Mouse (Mus musculus) liver, embryonic 13.5 days (tissue): ENCODE results near the gene Map1lc3b. TPM values are rescaled to one million over a fixed set of nuclear protein-coding genes. Genes with fewer than 3 reads are reported as not detected.

Source experiments
- ATAC-seq: fragments of 200-750 bp; cut with Nextera tagmentation; 2 replicates; pipeline ENCODE4 v1.8.0; 2017; ENCODE audit warnings: low read depth, mild to moderate bottlenecking, moderate number of reproducible peaks, moderate library complexity
- DNase-seq: peaks from one replicate; pipeline ENCODE4 v3.0.0; 2022
- H3K27ac ChIP-seq: fragments of 300-500 bp; sonication (generic); 2 replicates; pipeline ENCODE4 v1.5.1; 2015; ENCODE audit warnings: moderate library complexity, mild to moderate bottlenecking, inconsistent platforms
- H3K27me3 ChIP-seq: fragments of 300-500 bp; sonication (generic); 2 replicates; pipeline ENCODE4 v1.6.1; 2015; ENCODE audit warnings: mild to moderate bottlenecking, inconsistent platforms
- H3K36me3 ChIP-seq: fragments of 300-500 bp; sonication (generic); 2 replicates; pipeline ENCODE4 v1.6.1; 2015; ENCODE audit warnings: mild to moderate bottlenecking, inconsistent platforms
- H3K4me1 ChIP-seq: fragments of 300-500 bp; sonication (generic); replicated peaks from 2 replicates; pipeline ENCODE4 v1.6.1; 2015; ENCODE audit warnings: inconsistent platforms
- H3K4me2 ChIP-seq: fragments of 300-500 bp; sonication (generic); 2 replicates; pipeline ENCODE4 v1.6.1; 2015; ENCODE audit warnings: inconsistent platforms, mild to moderate bottlenecking, moderate library complexity
- H3K4me3 ChIP-seq: fragments of 300-500 bp; sonication (generic); replicated peaks from 2 replicates; pipeline ENCODE4 v1.5.1; 2015; ENCODE audit warnings: mild to moderate bottlenecking, inconsistent platforms
- H3K9ac ChIP-seq: fragments of 300-500 bp; sonication (generic); 2 replicates; pipeline ENCODE4 v1.6.1; 2015; ENCODE audit warnings: mild to moderate bottlenecking, inconsistent platforms
- H3K9me3 ChIP-seq: fragments of 300-500 bp; sonication (generic); replicated peaks from 2 replicates; pipeline ENCODE4 v1.6.1; 2016; ENCODE audit warnings: inconsistent platforms
- WGBS: fragments of 180-500 bp; shearing (Covaris S2); methylation state at CpG from one replicate; pipeline ENCODE4 v1.1.7; 2015; ENCODE audit not compliant: insufficient replicate concordance; 5-methylcytosine and 5-hydroxymethylcytosine counted together
- polyA plus RNA-seq: library from polyadenylated mRNA; unstranded; fragments of >200 nt; fragmentation: Nextera tagmentation; extraction: Ambion mirVana; gene quantifications from 2 replicates; pipeline ENCODE4 v1.2.1, GENCODE M21; 2015

Gene Map1lc3b
- polyA plus RNA-seq, 1 experiment from 2014 or later = 135 TPM

DNA sequence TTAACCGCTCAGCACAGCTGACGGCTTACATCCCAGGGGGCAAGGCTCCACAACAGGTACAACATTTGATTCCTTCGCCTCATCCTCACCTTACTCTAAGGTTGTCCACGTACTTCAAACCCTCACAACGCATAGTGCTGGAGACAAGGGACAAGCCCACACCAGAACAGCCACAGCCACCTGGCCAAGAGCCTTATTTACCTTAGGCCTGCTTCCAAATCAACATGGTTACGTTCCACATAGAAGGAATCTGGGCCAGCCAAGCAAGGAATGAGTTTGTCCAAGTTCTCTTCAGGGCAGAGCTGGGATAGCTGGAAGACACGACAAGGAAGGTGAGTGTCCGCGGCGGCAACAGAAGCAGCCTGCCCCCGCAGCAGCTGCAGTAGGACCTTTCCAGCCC lies 19.8 kb downstream of the Map1lc3b start:
- H3K4me3 ChIP-seq = no peak overlapping the region
- WGBS = 83% methylated on average over 11 of the region's 11 CpGs
- ATAC-seq (no peak), DNase-seq (no peak)
- H3K9me3 ChIP-seq = no peaks in the 10 kb centered on the region
- no peak overlapping the region for H3K4me2 ChIP-seq
- no peaks in the 10 kb centered on the region for H3K27me3 ChIP-seq
- H3K36me3 ChIP-seq = peaks cover 6% of the 10 kb centered on the region
- no peak overlapping the region for H3K27ac ChIP-seq
- no peaks in the 10 kb centered on the region for H3K4me1 ChIP-seq
- H3K9ac ChIP-seq = no peak overlapping the region

DNA sequence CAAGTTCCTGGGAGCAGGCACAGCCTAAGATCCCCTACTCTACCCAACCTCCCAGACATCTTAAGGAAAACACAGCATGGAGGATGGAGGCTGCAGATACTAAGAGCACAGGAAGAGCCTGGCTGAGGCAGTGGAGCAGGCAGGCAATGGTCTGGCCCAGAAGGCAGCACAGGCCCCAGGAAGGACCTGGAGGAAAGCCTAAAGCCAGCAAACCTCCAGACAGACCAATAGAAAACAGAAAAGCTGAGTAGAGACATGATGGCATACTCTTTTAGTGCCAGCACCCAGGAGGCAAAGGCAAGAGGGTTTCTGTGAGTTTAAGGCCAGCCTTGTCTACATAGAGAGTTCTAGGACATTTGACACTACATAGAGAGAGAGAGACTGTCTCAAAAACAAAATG lies 23.3 kb downstream of the Map1lc3b start:
- H3K27ac ChIP-seq = no peak overlapping the region
- no peak for ATAC-seq
- no peaks in the 10 kb centered on the region for H3K27me3 ChIP-seq
- no peak overlapping the region for H3K9ac ChIP-seq
- H3K4me3 ChIP-seq = no peak overlapping the region
- H3K4me2 ChIP-seq = no peak overlapping the region
- DNase-seq = no peak
- H3K9me3 ChIP-seq = no peaks in the 10 kb centered on the region
- no peaks in the 10 kb centered on the region for H3K36me3 ChIP-seq
- H3K4me1 ChIP-seq = no peaks in the 10 kb centered on the region

DNA sequence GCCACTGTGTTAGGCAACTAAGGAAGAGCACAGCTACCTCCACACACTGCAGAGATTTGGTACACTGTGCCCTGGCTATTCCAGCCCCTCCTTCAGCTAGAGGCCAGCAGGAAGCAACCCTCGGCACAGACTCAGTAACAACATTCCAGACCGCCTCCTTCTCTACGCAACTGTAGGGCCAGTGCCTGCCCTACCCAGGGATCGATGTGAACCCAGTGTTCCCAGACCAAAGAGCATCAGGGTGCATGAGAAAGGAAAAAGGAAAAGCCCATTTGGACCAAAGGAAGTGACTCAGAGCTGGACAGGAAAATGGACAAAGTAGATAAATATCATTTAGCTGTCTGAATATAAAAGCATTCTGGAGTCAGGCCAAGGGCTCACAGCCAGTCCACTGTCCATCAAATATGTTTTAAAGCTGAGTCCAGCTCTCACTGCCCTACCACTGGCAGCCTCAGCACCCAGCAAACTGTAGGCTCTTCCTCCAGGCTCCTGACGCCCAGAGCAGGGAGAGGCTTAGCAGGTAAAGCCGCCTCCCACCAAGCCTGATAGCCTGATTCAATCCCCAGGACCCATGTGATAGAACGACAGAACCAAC lies 29.3 kb downstream of the Map1lc3b start:
- Histone ChIP-seq H3K36me3 (no peaks in the 10 kb centered on the region), H3K9ac (no peak overlapping the region), H3K4me1 (peaks cover 8% of the 10 kb centered on the region; the same call in 1 of the 2 replicates), H3K9me3 (no peaks in the 10 kb centered on the region), H3K4me3 (no peak overlapping the region), H3K27ac (peak overlapping the region; percentile 53; the same call in 1 of the 2 replicates), H3K4me2 (no peak overlapping the region), H3K27me3 (no peaks in the 10 kb centered on the region)
- 37% methylated on average over 7 of the region's 7 CpGs for WGBS
- peak; percentile 66 for ATAC-seq
- no peak for DNase-seq

DNA sequence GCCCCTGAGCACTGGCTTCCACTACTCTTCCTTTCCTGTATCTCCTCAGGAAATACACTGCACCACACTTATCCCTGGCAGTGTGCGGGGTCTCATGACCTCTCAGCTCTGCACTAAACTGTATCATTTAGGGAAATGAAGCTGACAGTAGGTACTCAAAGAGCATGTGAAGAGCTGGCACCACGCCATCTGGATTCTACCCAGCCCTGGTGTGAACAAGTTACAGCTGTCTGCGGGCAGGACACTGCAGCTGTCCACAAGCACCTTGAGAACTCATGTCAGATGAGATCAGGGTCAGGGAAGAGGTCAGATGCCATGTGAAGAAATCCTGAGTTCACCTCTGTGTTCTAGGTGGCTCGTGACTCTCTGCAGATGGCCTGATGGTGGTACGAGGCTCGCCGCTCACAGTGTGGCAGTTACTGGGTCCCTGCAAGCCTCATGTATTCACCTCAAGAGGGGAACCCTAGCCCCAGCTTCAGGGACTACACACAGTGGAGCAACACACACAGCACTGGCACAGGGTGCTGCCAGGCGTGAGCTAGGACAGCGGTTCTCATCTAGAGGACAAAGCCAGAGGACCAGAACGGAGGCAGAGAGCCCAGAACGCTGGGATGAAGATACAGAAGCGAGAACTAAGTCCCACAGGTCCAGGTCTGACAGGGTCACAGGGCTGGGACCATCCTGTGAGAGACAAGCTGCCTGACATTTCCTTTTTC lies 30.8 kb downstream of the Map1lc3b start:
- ATAC-seq = no peak
- peaks cover 12% of the 10 kb centered on the region for H3K4me1 ChIP-seq

DNA sequence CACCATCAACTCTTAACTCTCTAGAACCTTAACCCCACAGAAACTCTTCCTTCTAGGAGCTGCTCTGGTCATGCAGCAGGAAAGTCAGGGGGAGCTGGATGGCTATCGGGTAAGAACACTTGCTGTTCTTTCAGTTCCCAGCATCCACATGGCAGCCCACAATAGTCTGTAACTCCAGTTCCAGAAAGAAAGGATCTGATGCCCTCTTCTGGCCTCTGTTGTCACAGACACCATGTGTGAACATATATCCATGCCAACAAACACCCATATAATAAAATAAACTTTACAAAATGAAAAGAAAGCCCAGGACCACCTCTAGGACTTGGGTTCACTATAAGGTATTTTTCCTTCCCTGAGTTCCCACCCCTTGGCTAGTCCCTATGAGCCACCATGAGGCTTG lies 31.7 kb downstream of the Map1lc3b start:
- WGBS = 32% methylated on average over 1 of the region's 1 CpGs
- ATAC-seq (no peak), DNase-seq (no peak)
- Histone ChIP-seq H3K4me1 (peaks cover 12% of the 10 kb centered on the region), H3K4me3 (no peak overlapping the region), H3K27me3 (no peaks in the 10 kb centered on the region), H3K36me3 (no peaks in the 10 kb centered on the region), H3K4me2 (no peak overlapping the region), H3K9me3 (no peaks in the 10 kb centered on the region), H3K9ac (no peak overlapping the region), H3K27ac (no peak overlapping the region)

More for the DNA sequence above, 30.8 kb downstream of the Map1lc3b start:
- Histone ChIP-seq H3K4me2 (no peak overlapping the region), H3K27me3 (no peaks in the 10 kb centered on the region), H3K36me3 (no peaks in the 10 kb centered on the region), H3K4me3 (no peak overlapping the region), H3K27ac (no peak overlapping the region), H3K9me3 (no peaks in the 10 kb centered on the region), H3K9ac (no peak overlapping the region)
- DNase-seq = no peak
- 63% methylated on average over 12 of the region's 12 CpGs for WGBS

DNA sequence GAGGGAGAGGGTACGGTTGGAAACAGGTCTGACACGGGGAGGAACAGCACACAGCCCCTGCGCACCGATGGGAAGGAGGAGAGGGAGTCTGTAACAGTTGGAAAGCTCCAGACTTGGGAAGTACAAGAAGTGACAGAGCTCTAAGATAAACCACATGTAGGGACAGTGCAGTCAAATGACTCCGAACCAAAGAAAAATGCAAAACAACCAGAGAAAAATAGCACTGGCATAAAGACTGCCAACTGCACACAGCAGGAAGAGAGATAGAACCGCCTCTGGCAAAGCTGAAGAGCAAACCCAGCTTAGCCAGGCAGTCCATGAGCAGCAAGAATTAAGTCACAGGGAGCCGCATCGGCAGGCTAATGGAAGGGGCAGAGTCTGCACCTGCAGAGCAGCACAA lies 32.9 kb downstream of the Map1lc3b start:
- 67% methylated on average over 8 of the region's 8 CpGs for WGBS
- no peak overlapping the region for H3K4me3 ChIP-seq
- no peak for ATAC-seq

DNA sequence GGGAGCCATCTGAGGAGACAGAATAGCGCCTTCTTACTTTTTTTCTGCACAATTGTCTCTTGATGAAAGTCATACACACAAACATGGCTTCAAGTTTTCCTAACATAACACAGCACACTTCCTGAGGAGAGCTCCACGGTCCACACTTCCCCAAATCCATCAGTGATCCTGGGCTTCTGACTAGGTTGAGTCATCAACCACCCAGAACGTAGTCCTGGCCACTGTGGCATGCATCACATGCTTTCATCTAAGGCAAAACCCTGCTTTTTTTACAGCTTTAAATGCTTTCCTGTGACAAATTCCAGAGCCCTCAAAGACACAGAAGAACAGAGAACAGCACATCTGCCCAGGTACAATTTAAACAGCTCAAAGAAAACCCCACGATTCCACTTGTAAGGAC lies 38.5 kb downstream of the Map1lc3b start:
- no peak overlapping the region for H3K27ac ChIP-seq

More for the DNA sequence above, 32.9 kb downstream of the Map1lc3b start:
- no peak overlapping the region for H3K27ac ChIP-seq
- no peak overlapping the region for H3K9ac ChIP-seq
- peaks cover 3% of the 10 kb centered on the region; the same call in 1 of the 2 replicates for H3K36me3 ChIP-seq
- H3K4me2 ChIP-seq = no peak overlapping the region
- no peaks in the 10 kb centered on the region for H3K27me3 ChIP-seq
- H3K9me3 ChIP-seq = no peaks in the 10 kb centered on the region
- DNase-seq = no peak
- H3K4me1 ChIP-seq = peaks cover 12% of the 10 kb centered on the region

DNA sequence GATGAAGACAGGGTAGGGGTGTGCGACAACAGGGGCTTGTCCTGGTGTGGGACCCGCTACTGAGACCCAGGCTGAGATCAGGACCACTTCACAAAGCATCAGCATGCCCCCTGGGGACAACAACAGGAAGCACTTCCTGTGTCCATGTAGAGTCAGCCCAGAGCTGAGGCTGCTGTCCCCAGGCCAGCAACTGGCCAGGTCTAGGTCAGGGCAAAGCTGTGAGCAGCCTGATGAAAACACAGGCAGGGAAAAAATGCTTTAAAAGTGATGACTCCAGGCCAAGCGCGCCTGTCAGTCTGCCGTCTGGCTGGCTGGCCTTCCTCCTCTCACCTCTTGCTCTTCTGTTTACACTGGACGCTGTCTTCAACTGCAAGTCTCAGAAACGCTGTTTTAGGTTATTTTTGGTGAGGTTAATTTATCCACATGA lies 41.5 kb downstream of the Map1lc3b start:
- Histone ChIP-seq H3K4me3 (no peak overlapping the region), H3K9ac (no peak overlapping the region), H3K27ac (0 out of 2 replicates have a peak overlapping the region, but pooled peaks have one; percentile 32), H3K9me3 (no peaks in the 10 kb centered on the region), H3K4me2 (no peak overlapping the region), H3K27me3 (no peaks in the 10 kb centered on the region), H3K4me1 (peaks cover 11% of the 10 kb centered on the region; the same call in 1 of the 2 replicates), H3K36me3 (peaks cover 8% of the 10 kb centered on the region; the same call in 1 of the 2 replicates)
- WGBS = 47% methylated on average over 7 of the region's 7 CpGs
- DNase-seq (no peak), ATAC-seq (peak; percentile 26; the same call in 1 of the 2 replicates)

More for the DNA sequence above, 38.5 kb downstream of the Map1lc3b start:
- Histone ChIP-seq H3K4me3 (no peak overlapping the region), H3K9ac (no peak overlapping the region), H3K36me3 (peaks cover 8% of the 10 kb centered on the region; the same call in 1 of the 2 replicates), H3K27me3 (no peaks in the 10 kb centered on the region), H3K9me3 (no peaks in the 10 kb centered on the region), H3K4me2 (no peak overlapping the region), H3K4me1 (peaks cover 14% of the 10 kb centered on the region)
- WGBS = 66% methylated on average over 4 of the region's 4 CpGs
- no peak for ATAC-seq
- DNase-seq = no peak

DNA sequence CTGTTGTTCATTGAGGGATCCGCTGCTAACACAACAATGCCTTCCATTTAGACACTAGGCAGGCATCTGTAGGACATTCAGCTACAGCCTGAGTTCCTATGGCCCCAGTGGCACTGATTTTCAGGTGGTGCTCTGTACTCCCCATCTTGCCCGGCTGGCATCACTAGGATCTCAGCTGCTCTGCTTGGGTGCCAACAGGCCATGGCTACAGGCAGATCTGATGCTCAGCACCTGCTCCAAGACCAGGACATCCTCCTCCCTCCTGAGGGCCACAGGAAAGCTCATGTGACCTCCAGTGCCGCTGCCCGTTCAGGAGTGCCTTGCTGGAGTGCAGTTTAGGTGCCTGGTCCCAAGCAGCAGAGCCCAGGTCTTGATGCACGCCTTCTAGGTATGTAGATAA lies 42.2 kb downstream of the Map1lc3b start:
- ATAC-seq = no peak
- Histone ChIP-seq H3K27ac (peak overlapping the region; percentile 43; the same call in 1 of the 2 replicates), H3K4me1 (peaks cover 11% of the 10 kb centered on the region; the same call in 1 of the 2 replicates), H3K4me3 (no peak overlapping the region), H3K9me3 (no peaks in the 10 kb centered on the region), H3K9ac (no peak overlapping the region), H3K27me3 (no peaks in the 10 kb centered on the region), H3K4me2 (no peak overlapping the region), H3K36me3 (peaks cover 8% of the 10 kb centered on the region; the same call in 1 of the 2 replicates)
- DNase-seq = no peak
- WGBS = 66% methylated on average over 5 of the region's 5 CpGs

DNA sequence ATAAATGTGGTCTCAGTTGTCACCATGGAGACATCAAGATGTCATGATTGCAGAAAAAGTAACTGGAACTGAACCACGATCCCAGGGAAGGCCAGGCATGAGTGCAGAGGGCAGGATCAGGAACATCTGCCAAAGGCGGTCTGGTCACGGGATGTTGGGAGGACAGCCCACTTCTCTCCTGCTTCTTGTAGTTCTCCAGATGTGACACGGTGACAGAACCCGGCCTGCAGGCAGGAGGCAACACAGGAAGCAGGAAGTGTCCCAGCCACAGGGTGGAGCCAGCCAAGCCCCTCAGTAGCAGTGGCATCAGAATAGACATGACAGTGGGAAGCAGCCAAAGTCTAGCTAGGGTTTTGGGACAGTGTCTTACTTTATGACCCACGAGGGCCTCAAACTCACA lies 45.4 kb downstream of the Map1lc3b start:
- ATAC-seq = no peak
- H3K4me1 ChIP-seq = peaks cover 11% of the 10 kb centered on the region; the same call in 1 of the 2 replicates
- WGBS = 20% methylated on average over 6 of the region's 6 CpGs

DNA sequence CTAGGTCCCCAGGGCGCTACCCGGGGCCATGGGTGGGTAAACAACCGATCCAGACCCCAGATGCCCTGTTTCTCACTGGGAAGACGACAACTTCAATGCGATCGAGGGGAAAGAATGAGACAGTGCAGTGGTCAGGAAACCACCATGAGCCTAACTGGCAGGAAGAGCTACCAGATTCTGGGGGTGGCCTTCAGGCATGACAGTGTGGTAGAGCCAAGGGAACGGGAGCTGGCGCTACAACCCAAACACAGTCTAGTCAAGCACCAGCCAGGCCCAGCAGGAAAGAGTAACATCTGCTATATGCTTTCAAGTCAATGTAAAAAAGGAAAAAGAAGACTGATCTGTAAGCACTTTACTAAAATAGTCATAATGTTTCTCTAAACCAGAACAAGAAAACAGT lies 46.0 kb downstream of the Map1lc3b start:
- peaks cover 11% of the 10 kb centered on the region; the same call in 1 of the 2 replicates for H3K4me1 ChIP-seq
- ATAC-seq (no peak), DNase-seq (no peak)
- H3K9ac ChIP-seq = no peak overlapping the region
- no peaks in the 10 kb centered on the region for H3K36me3 ChIP-seq
- H3K27me3 ChIP-seq = no peaks in the 10 kb centered on the region
- H3K4me3 ChIP-seq = no peak overlapping the region
- no peaks in the 10 kb centered on the region for H3K9me3 ChIP-seq
- H3K27ac ChIP-seq = no peak overlapping the region
- 53% methylated on average over 8 of the region's 8 CpGs for whole genome bisulfite sequencing
- H3K4me2 ChIP-seq = no peak overlapping the region

More for the DNA sequence above, 45.4 kb downstream of the Map1lc3b start:
- no peak overlapping the region for H3K9ac ChIP-seq
- no peak overlapping the region for H3K4me2 ChIP-seq
- no peak for DNase-seq
- no peaks in the 10 kb centered on the region for H3K36me3 ChIP-seq
- no peak overlapping the region for H3K27ac ChIP-seq
- no peak overlapping the region for H3K4me3 ChIP-seq
- no peaks in the 10 kb centered on the region for H3K9me3 ChIP-seq
- no peaks in the 10 kb centered on the region for H3K27me3 ChIP-seq
